Mouse (Mus musculus) stomach, embryonic 14.5 days (tissue): ENCODE measurements around the gene Slc38a6. TPM values are rescaled to one million over a fixed set of nuclear protein-coding genes. Genes with fewer than 3 reads are reported as not detected.

Experiments used
- ATAC-seq: fragments of 200-750 bp; cut with Nextera tagmentation; 2 replicates; pipeline ENCODE4 v1.8.0; 2017; ENCODE audit warnings: low read depth, moderate TSS enrichment; ENCODE audit not compliant: insufficient number of reproducible peaks, insufficient read depth, low FRiP score
- H3K27ac ChIP-seq: fragments of 300-500 bp; sonication (generic); 2 replicates; pipeline ENCODE4 v1.5.1; 2014; ENCODE audit warnings: mild to moderate bottlenecking, low read length, moderate library complexity, mixed read lengths
- H3K27me3 ChIP-seq: fragments of 300-500 bp; sonication (generic); 2 replicates; pipeline ENCODE4 v1.6.1; 2014; ENCODE audit warnings: low read length, control low read depth, mixed read lengths; ENCODE audit not compliant: control insufficient read depth, insufficient read depth
- H3K36me3 ChIP-seq: fragments of 300-500 bp; sonication (generic); 2 replicates; pipeline ENCODE4 v1.6.1; 2014; ENCODE audit warnings: mild to moderate bottlenecking, control low read depth, low read length, moderate library complexity, mixed read lengths; ENCODE audit not compliant: control insufficient read depth, insufficient read depth
- H3K4me1 ChIP-seq: fragments of 300-500 bp; sonication (generic); 2 replicates; pipeline ENCODE4 v1.6.1; 2014; ENCODE audit warnings: low read length, control low read depth, mixed read lengths; ENCODE audit not compliant: control insufficient read depth, insufficient read depth
- H3K4me2 ChIP-seq: fragments of 300-500 bp; sonication (generic); replicated peaks from 2 replicates; pipeline ENCODE4 v1.6.1; 2014; ENCODE audit warnings: low read depth, low read length, control low read depth
- H3K4me3 ChIP-seq: fragments of 300-500 bp; sonication (generic); 2 replicates; pipeline ENCODE4 v1.5.1; 2014; ENCODE audit warnings: low read depth, low read length, control low read depth
- H3K9ac ChIP-seq: fragments of 300-500 bp; sonication (generic); replicated peaks from 2 replicates; pipeline ENCODE4 v1.6.1; 2014; ENCODE audit warnings: low read depth, mild to moderate bottlenecking, control low read depth, low read length, moderate library complexity, mixed read lengths
- H3K9me3 ChIP-seq: fragments of 300-500 bp; sonication (generic); 2 replicates; pipeline ENCODE4 v1.6.1; 2016; ENCODE audit warnings: low read depth, low read length, control low read depth; ENCODE audit not compliant: control insufficient read depth
- whole genome bisulfite sequencing: fragments of 180-500 bp; shearing (Covaris S2); extraction: QIAGEN DNeasy Blood & Tissue Kit; methylation state at CpG from one replicate; pipeline ENCODE4 v1.1.7; 2014; 5-methylcytosine and 5-hydroxymethylcytosine counted together
- polyA plus RNA-seq: library from polyadenylated mRNA; unstranded; fragments of >200 nt; fragmentation: Nextera tagmentation; extraction: Ambion mirVana; gene quantifications from 2 replicates; pipeline ENCODE4 v1.2.1, GENCODE M21; 2014

The Slc38a6 gene
- polyA plus RNA-seq, 1 experiment from 2014 or later, result 10.3 TPM

- Histone ChIP-seq H3K4me2 (no peak overlapping the region), H3K4me1 (no peaks in the 10 kb centered on the region), H3K9ac (no peak overlapping the region), H3K36me3 (no peaks in the 10 kb centered on the region; the same call in 1 of the 2 replicates), H3K9me3 (no peaks in the 10 kb centered on the region), H3K27ac (no peak overlapping the region; the same call in 1 of the 2 replicates), H3K27me3 (no peaks in the 10 kb centered on the region), H3K4me3 (no peak overlapping the region)
- no peak for ATAC-seq
- WGBS, result 50% methylated on average over 14 of the region's 14 CpGs
These were observed 55.4 kb downstream of the Slc38a6 start for GRCm38 (mm10) chr12:73341703-73342663.

GRCm38 (mm10) chr12:73344300-73344699 lies 57.7 kb downstream of the Slc38a6 start:
- Histone ChIP-seq H3K4me1 (no peaks in the 10 kb centered on the region), H3K9me3 (no peaks in the 10 kb centered on the region), H3K9ac (no peak overlapping the region), H3K4me3 (no peak overlapping the region), H3K36me3 (no peaks in the 10 kb centered on the region; the same call in 1 of the 2 replicates), H3K27me3 (no peaks in the 10 kb centered on the region), H3K27ac (no peak overlapping the region), H3K4me2 (no peak overlapping the region)
- no peak for ATAC-seq
- WGBS, result 94% methylated on average over 4 of the region's 4 CpGs

GRCm38 (mm10) chr12:73345157-73345556 lies 58.6 kb downstream of the Slc38a6 start:
- no peaks in the 10 kb centered on the region for H3K4me1 ChIP-seq
- no peak for ATAC-seq
- H3K36me3 ChIP-seq, result no peaks in the 10 kb centered on the region; the same call in 1 of the 2 replicates
- no peak overlapping the region for H3K4me3 ChIP-seq
- H3K9me3 ChIP-seq, result no peaks in the 10 kb centered on the region
- 73% methylated on average over 12 of the region's 12 CpGs for WGBS
- H3K9ac ChIP-seq, result no peak overlapping the region
- no peak overlapping the region for H3K4me2 ChIP-seq
- no peak overlapping the region for H3K27ac ChIP-seq
- no peaks in the 10 kb centered on the region for H3K27me3 ChIP-seq

GRCm38 (mm10) chr12:73347202-73347601 lies 60.6 kb downstream of the Slc38a6 start:
- no peak for ATAC-seq
- Histone ChIP-seq H3K9ac (no peak overlapping the region), H3K4me2 (no peak overlapping the region), H3K4me1 (no peaks in the 10 kb centered on the region), H3K27me3 (no peaks in the 10 kb centered on the region), H3K27ac (no peak overlapping the region), H3K36me3 (no peaks in the 10 kb centered on the region; the same call in 1 of the 2 replicates), H3K9me3 (no peaks in the 10 kb centered on the region), H3K4me3 (no peak overlapping the region)
- WGBS, result 78% methylated on average over 7 of the region's 7 CpGs

- WGBS, result 62% methylated on average over 7 of the region's 7 CpGs
- no peak for ATAC-seq
- no peak overlapping the region for H3K4me2 ChIP-seq
- no peaks in the 10 kb centered on the region for H3K36me3 ChIP-seq
- H3K27me3 ChIP-seq, result no peaks in the 10 kb centered on the region
- no peak overlapping the region for H3K9ac ChIP-seq
- no peak overlapping the region for H3K4me3 ChIP-seq
- no peaks in the 10 kb centered on the region for H3K9me3 ChIP-seq
- no peak overlapping the region for H3K27ac ChIP-seq
- H3K4me1 ChIP-seq, result no peaks in the 10 kb centered on the region
These were observed 63.9 kb downstream of the Slc38a6 start for GRCm38 (mm10) chr12:73350466-73350865.

- Histone ChIP-seq H3K27me3 (no peaks in the 10 kb centered on the region), H3K27ac (peak overlapping the region; percentile 21; the same call in 1 of the 2 replicates), H3K36me3 (no peaks in the 10 kb centered on the region), H3K9ac (no peak overlapping the region), H3K9me3 (no peaks in the 10 kb centered on the region), H3K4me1 (no peaks in the 10 kb centered on the region), H3K4me2 (no peak overlapping the region), H3K4me3 (no peak overlapping the region)
- ATAC-seq, result no peak
- 26% methylated on average over 9 of the region's 9 CpGs for WGBS
These were observed 64.4 kb downstream of the Slc38a6 start for GRCm38 (mm10) chr12:73350982-73351381.

- no peak overlapping the region for H3K9ac ChIP-seq
- ATAC-seq, result no peak
- no peak overlapping the region; the same call in 1 of the 2 replicates for H3K27ac ChIP-seq
- no peak overlapping the region for H3K4me2 ChIP-seq
- H3K27me3 ChIP-seq, result no peaks in the 10 kb centered on the region
- H3K9me3 ChIP-seq, result no peaks in the 10 kb centered on the region
- 64% methylated on average over 14 of the region's 14 CpGs for whole genome bisulfite sequencing
- no peaks in the 10 kb centered on the region for H3K4me1 ChIP-seq
- H3K36me3 ChIP-seq, result no peaks in the 10 kb centered on the region
- no peak overlapping the region for H3K4me3 ChIP-seq
These were observed 65.2 kb downstream of the Slc38a6 start for GRCm38 (mm10) chr12:73351746-73352145.

GRCm38 (mm10) chr12:73353362-73353761 lies 66.8 kb downstream of the Slc38a6 start:
- Histone ChIP-seq H3K4me1 (no peaks in the 10 kb centered on the region), H3K4me3 (no peak overlapping the region), H3K9me3 (no peaks in the 10 kb centered on the region), H3K36me3 (no peaks in the 10 kb centered on the region), H3K4me2 (no peak overlapping the region), H3K9ac (no peak overlapping the region), H3K27me3 (no peaks in the 10 kb centered on the region), H3K27ac (no peak overlapping the region)
- WGBS, result 84% methylated on average over 5 of the region's 5 CpGs
- no peak for ATAC-seq
